Mouse (Mus musculus): ENCODE measurements around the gene Orai1. TPM values are rescaled to one million over a fixed set of nuclear protein-coding genes. Genes with fewer than 3 reads are reported as not detected.
A peak's percentile ranks its signal among the peaks of the same experiment; 100 is the strongest.
"Not testable (repeated sequence)": the region's sequence is repeated elsewhere in the genome, so short reads cannot be mapped to it uniquely, and the experiment has no call there.

The Orai1 gene
- polyA plus RNA-seq, 1 experiment from 2014 or later = 8.7 TPM

- 79% methylated on average over 5 of the region's 5 CpGs for WGBS
- no peaks in the 10 kb centered on the region for H3K4me1 ChIP-seq (ENCODE audit: control insufficient read depth, insufficient read depth, low read length)
- H3K4me3 ChIP-seq (ENCODE audit: low read depth, low read length) = no peak overlapping the region
- no peaks in the 10 kb centered on the region for H3K9me3 ChIP-seq (ENCODE audit: control insufficient read depth, low read length)
- no peaks in the 10 kb centered on the region for H3K27me3 ChIP-seq (ENCODE audit: control insufficient read depth, insufficient read depth, low read length)
- ATAC-seq (ENCODE audit: insufficient read depth, low FRiP score, low TSS enrichment) (no peak), DNase-seq (ENCODE audit: low spot score) (no peak)
- no peak overlapping the region for H3K4me2 ChIP-seq (ENCODE audit: low read depth)
- no peaks in the 10 kb centered on the region for H3K36me3 ChIP-seq (ENCODE audit: control insufficient read depth, insufficient read depth, low read length)
- no peak overlapping the region for H3K9ac ChIP-seq (ENCODE audit: low read length)
- H3K27ac ChIP-seq (ENCODE audit: low read depth, low read length) = no peak overlapping the region
Observed at GRCm38 (mm10) chr5:123051736-123052135, 36.9 kb downstream of the Orai1 start.

GRCm38 (mm10) chr5:123057366-123058250 lies 42.7 kb downstream of the Orai1 start:
- Histone ChIP-seq H3K4me2 (ENCODE audit: low read depth) (peak overlapping the region; percentile 37), H3K9me3 (ENCODE audit: control insufficient read depth, low read length) (no peaks in the 10 kb centered on the region), H3K27ac (ENCODE audit: low read depth, low read length) (no peak overlapping the region), H3K9ac (ENCODE audit: low read length) (0 out of 2 replicates have a peak overlapping the region, but pooled peaks have one; percentile 44), H3K4me3 (ENCODE audit: low read depth, low read length) (peak overlapping the region; percentile 26), H3K27me3 (ENCODE audit: control insufficient read depth, insufficient read depth, low read length) (no peaks in the 10 kb centered on the region), H3K4me1 (ENCODE audit: control insufficient read depth, insufficient read depth, low read length) (no peaks in the 10 kb centered on the region), H3K36me3 (ENCODE audit: control insufficient read depth, insufficient read depth, low read length) (no peaks in the 10 kb centered on the region)
- peak; percentile 100 for DNase-seq (ENCODE audit: low spot score)
- WGBS = 8% methylated on average over 48 of the region's 48 CpGs
- ATAC-seq (ENCODE audit: insufficient read depth, low FRiP score, low TSS enrichment) = peak; percentile 87

- Histone ChIP-seq H3K36me3 (ENCODE audit: control insufficient read depth, insufficient read depth, low read length) (no peaks in the 10 kb centered on the region), H3K9ac (ENCODE audit: low read length) (0 out of 2 replicates have a peak overlapping the region, but pooled peaks have one; percentile 44), H3K4me2 (ENCODE audit: low read depth) (peak overlapping the region; percentile 37), H3K27ac (ENCODE audit: low read depth, low read length) (no peak overlapping the region), H3K4me3 (ENCODE audit: low read depth, low read length) (peak overlapping the region; percentile 26), H3K27me3 (ENCODE audit: control insufficient read depth, insufficient read depth, low read length) (no peaks in the 10 kb centered on the region), H3K4me1 (ENCODE audit: control insufficient read depth, insufficient read depth, low read length) (no peaks in the 10 kb centered on the region), H3K9me3 (ENCODE audit: control insufficient read depth, low read length) (no peaks in the 10 kb centered on the region)
- ATAC-seq (ENCODE audit: insufficient read depth, low FRiP score, low TSS enrichment) (no peak), DNase-seq (ENCODE audit: low spot score) (no peak)
- 47% methylated on average over 16 of the region's 16 CpGs for WGBS
Observed at GRCm38 (mm10) chr5:123058251-123059102, 43.6 kb downstream of the Orai1 start.

GRCm38 (mm10) chr5:123059757-123060520 lies 45.1 kb downstream of the Orai1 start:
- Histone ChIP-seq H3K4me2 (ENCODE audit: low read depth) (no peak overlapping the region), H3K27ac (ENCODE audit: low read depth, low read length) (no peak overlapping the region), H3K27me3 (ENCODE audit: control insufficient read depth, insufficient read depth, low read length) (no peaks in the 10 kb centered on the region), H3K9me3 (ENCODE audit: control insufficient read depth, low read length) (no peaks in the 10 kb centered on the region), H3K4me1 (ENCODE audit: control insufficient read depth, insufficient read depth, low read length) (no peaks in the 10 kb centered on the region), H3K4me3 (ENCODE audit: low read depth, low read length) (no peak overlapping the region), H3K36me3 (ENCODE audit: control insufficient read depth, insufficient read depth, low read length) (no peaks in the 10 kb centered on the region), H3K9ac (ENCODE audit: low read length) (no peak overlapping the region)
- no peak for DNase-seq (ENCODE audit: low spot score)
- no peak for ATAC-seq (ENCODE audit: insufficient read depth, low FRiP score, low TSS enrichment)
- 45% methylated on average over 14 of the region's 14 CpGs for WGBS

- no peak overlapping the region for H3K4me3 ChIP-seq (ENCODE audit: low read depth, low read length)
- DNase-seq (ENCODE audit: low spot score) = no peak
- 82% methylated on average over 9 of the region's 9 CpGs for WGBS
- H3K9me3 ChIP-seq (ENCODE audit: control insufficient read depth, low read length) = no peaks in the 10 kb centered on the region
- H3K9ac ChIP-seq (ENCODE audit: low read length) = no peak overlapping the region
- no peak overlapping the region for H3K27ac ChIP-seq (ENCODE audit: low read depth, low read length)
- H3K4me2 ChIP-seq (ENCODE audit: low read depth) = no peak overlapping the region
- no peaks in the 10 kb centered on the region for H3K4me1 ChIP-seq (ENCODE audit: control insufficient read depth, insufficient read depth, low read length)
- no peak for ATAC-seq (ENCODE audit: insufficient read depth, low FRiP score, low TSS enrichment)
- H3K27me3 ChIP-seq (ENCODE audit: control insufficient read depth, insufficient read depth, low read length) = no peaks in the 10 kb centered on the region
- H3K36me3 ChIP-seq (ENCODE audit: control insufficient read depth, insufficient read depth, low read length) = no peaks in the 10 kb centered on the region
Observed at GRCm38 (mm10) chr5:123060706-123061401, 46.0 kb downstream of the Orai1 start.

GRCm38 (mm10) chr5:123061402-123061749 lies 46.5 kb downstream of the Orai1 start:
- not testable (repeated sequence) for H3K36me3 ChIP-seq (ENCODE audit: control insufficient read depth, insufficient read depth, low read length); H3K27ac ChIP-seq (ENCODE audit: low read depth, low read length); H3K9ac ChIP-seq (ENCODE audit: low read length); H3K27me3 ChIP-seq (ENCODE audit: control insufficient read depth, insufficient read depth, low read length); H3K4me1 ChIP-seq (ENCODE audit: control insufficient read depth, insufficient read depth, low read length); ATAC-seq (ENCODE audit: insufficient read depth, low FRiP score, low TSS enrichment); H3K4me3 ChIP-seq (ENCODE audit: low read depth, low read length); H3K9me3 ChIP-seq (ENCODE audit: control insufficient read depth, low read length); H3K4me2 ChIP-seq (ENCODE audit: low read depth); DNase-seq (ENCODE audit: low spot score)
- WGBS = 80% methylated on average over 5 of the region's 6 CpGs

GRCm38 (mm10) chr5:123063141-123063540 lies 48.3 kb downstream of the Orai1 start:
- H3K27me3 ChIP-seq (ENCODE audit: control insufficient read depth, insufficient read depth, low read length) = no peaks in the 10 kb centered on the region
- H3K4me3 ChIP-seq (ENCODE audit: low read depth, low read length) = no peak overlapping the region
- no peaks in the 10 kb centered on the region for H3K4me1 ChIP-seq (ENCODE audit: control insufficient read depth, insufficient read depth, low read length)
- ATAC-seq (ENCODE audit: insufficient read depth, low FRiP score, low TSS enrichment) (no peak), DNase-seq (ENCODE audit: low spot score) (no peak)
- H3K9ac ChIP-seq (ENCODE audit: low read length) = no peak overlapping the region
- H3K27ac ChIP-seq (ENCODE audit: low read depth, low read length) = no peak overlapping the region
- no peaks in the 10 kb centered on the region for H3K9me3 ChIP-seq (ENCODE audit: control insufficient read depth, low read length)
- no peak overlapping the region for H3K4me2 ChIP-seq (ENCODE audit: low read depth)
- WGBS = 88% methylated on average over 3 of the region's 3 CpGs
- H3K36me3 ChIP-seq (ENCODE audit: control insufficient read depth, insufficient read depth, low read length) = no peaks in the 10 kb centered on the region

- no peak overlapping the region for H3K4me2 ChIP-seq (ENCODE audit: low read depth)
- DNase-seq (ENCODE audit: low spot score) (peak; percentile 76), ATAC-seq (ENCODE audit: insufficient read depth, low FRiP score, low TSS enrichment) (no peak)
- no peaks in the 10 kb centered on the region for H3K27me3 ChIP-seq (ENCODE audit: control insufficient read depth, insufficient read depth, low read length)
- H3K9me3 ChIP-seq (ENCODE audit: control insufficient read depth, low read length) = no peaks in the 10 kb centered on the region
- no peaks in the 10 kb centered on the region for H3K4me1 ChIP-seq (ENCODE audit: control insufficient read depth, insufficient read depth, low read length)
- H3K36me3 ChIP-seq (ENCODE audit: control insufficient read depth, insufficient read depth, low read length) = no peaks in the 10 kb centered on the region
- no peak overlapping the region for H3K27ac ChIP-seq (ENCODE audit: low read depth, low read length)
- no peak overlapping the region for H3K9ac ChIP-seq (ENCODE audit: low read length)
- 37% methylated on average over 6 of the region's 6 CpGs for WGBS
- H3K4me3 ChIP-seq (ENCODE audit: low read depth, low read length) = no peak overlapping the region
Observed at GRCm38 (mm10) chr5:123064207-123064606, 49.3 kb downstream of the Orai1 start.
